In the genomic region with DNA sequence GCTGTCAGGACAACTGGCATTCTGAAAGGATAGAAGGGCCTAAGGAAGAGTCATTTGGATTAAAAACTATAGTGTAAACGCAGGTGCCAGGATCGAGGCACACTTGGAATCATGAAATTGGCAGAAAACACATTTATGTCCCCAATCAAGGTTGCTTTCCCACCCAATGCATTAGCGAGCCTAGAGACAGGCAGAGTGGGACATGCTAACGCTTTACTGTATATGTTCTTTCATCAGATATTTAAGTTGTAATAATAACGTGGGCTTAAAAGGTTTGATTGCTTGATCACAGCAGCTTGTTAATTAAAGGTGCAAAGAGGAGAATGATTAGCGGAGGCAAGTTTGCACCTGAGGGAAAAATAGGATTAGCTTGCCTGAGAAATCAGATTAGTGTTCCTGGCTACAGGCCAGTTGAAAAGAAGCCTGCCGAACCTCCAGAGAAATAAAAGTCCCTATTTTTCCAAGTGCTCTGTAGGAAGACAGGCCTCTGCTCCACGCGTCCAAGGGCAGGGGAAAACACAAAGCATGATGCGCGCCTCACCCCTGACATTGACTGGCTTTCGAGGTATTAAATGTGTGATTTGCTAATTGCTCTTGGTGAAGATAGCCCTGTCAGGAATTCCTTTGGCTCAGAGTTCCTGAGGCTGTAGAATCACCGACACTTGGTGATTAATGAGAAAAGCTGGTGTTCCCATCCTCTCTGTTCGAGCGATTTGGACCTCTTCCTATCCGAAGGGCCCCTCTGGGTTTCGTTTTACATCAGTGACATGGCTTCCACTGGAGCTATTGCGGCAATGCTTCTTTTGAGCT, we compare ENCODE assay signal across 15 mouse cellular contexts.
DNase-seq lines count a peak whose midpoint lies in the region; ATAC-seq and TF ChIP-seq lines count a peak whose summit lies in the region.
"Had no signal": no experiment of that assay in that cellular context is flagged by ENCODE, and none has a peak within 500 bp of the region (broad histone marks: within the 10 kb centered on the region; RNA-seq: fewer than 3 reads in every experiment).

No protein-coding gene starts in this region.

- H3K36me3 ChIP-seq in forebrain, embryonic 11.5 days (ENCODE audit: control insufficient read depth, insufficient read depth, low read length), result no peaks in the 10 kb centered on the region
- H3K36me3 ChIP-seq in forebrain, embryonic 10.5 days (replicated peaks), result no peaks in the 10 kb centered on the region
- H3K36me3 ChIP-seq in forebrain, embryonic 15.5 days, result no peaks in the 10 kb centered on the region
- no peaks in the 10 kb centered on the region for H3K36me3 ChIP-seq in midbrain, embryonic 14.5 days (ENCODE audit: control insufficient read depth, insufficient read depth, low read length)
- no peaks in the 10 kb centered on the region for H3K36me3 ChIP-seq in liver, embryonic 12.5 days
- H3K36me3 ChIP-seq: embryonic facial prominence, embryonic 12.5 days; intestine, embryonic 15.5 days; limb, embryonic 13.5 days; neural tube, embryonic 12.5 days had no signal

- no peak overlapping the region for H3K9ac ChIP-seq in forebrain, embryonic 11.5 days (ENCODE audit: low read length)
- H3K9ac ChIP-seq in forebrain, embryonic 15.5 days (replicated peaks), result no peak overlapping the region
- no peak overlapping the region; the same call in 1 of the 2 replicates for H3K9ac ChIP-seq in midbrain, embryonic 14.5 days (replicated peaks; ENCODE audit: low read length)
- no peak overlapping the region for H3K9ac ChIP-seq in liver, embryonic 12.5 days
- H3K9ac ChIP-seq: embryonic facial prominence, embryonic 12.5 days; intestine, embryonic 15.5 days; limb, embryonic 13.5 days; neural tube, embryonic 12.5 days had no signal

- no peak overlapping the region for H3K4me3 ChIP-seq in forebrain, embryonic 11.5 days (ENCODE audit: low read depth, low read length)
- no peak overlapping the region for H3K4me3 ChIP-seq in forebrain, embryonic 10.5 days
- H3K4me3 ChIP-seq in forebrain, embryonic 15.5 days, result peak overlapping the region; percentile 9
- H3K4me3 ChIP-seq in midbrain, embryonic 14.5 days (replicated peaks; ENCODE audit: low read depth, low read length), result no peak overlapping the region
- H3K4me3 ChIP-seq in liver, embryonic 12.5 days, result no peak overlapping the region
- H3K4me3 ChIP-seq: embryonic facial prominence, embryonic 12.5 days; intestine, embryonic 15.5 days; limb, embryonic 13.5 days; neural tube, embryonic 12.5 days had no signal

- in situ Hi-C loops in Patski (cut with MboI; ENCODE audit: low pct_unique_long_range_greater_than_20kb), result no loop called here

- peak; percentile 51 for DNase-seq in forebrain, embryonic 11.5 days (ENCODE audit: low spot score)
- DNase-seq in forebrain, embryonic 10.5 days (ENCODE audit: extremely low spot score, low spot score), result no peak
- DNase-seq in Patski (ENCODE audit: low read depth, low spot score), result no peak
- peak; percentile 76 for DNase-seq in midbrain, embryonic 14.5 days
- DNase-seq in left cerebral cortex, adult 9 months (ENCODE audit: low spot score in 2 of 2), result no peak
- no peak for DNase-seq in kidney, adult 9 months
- DNase-seq: gastrocnemius, postnatal 14 days; spleen, adult 18-20 months had no signal

- H3K27me3 ChIP-seq in forebrain, embryonic 11.5 days (ENCODE audit: control insufficient read depth, insufficient read depth, low read length), result no peaks in the 10 kb centered on the region
- H3K27me3 ChIP-seq in forebrain, embryonic 10.5 days (ENCODE audit: poor library complexity, severe bottlenecking), result no peaks in the 10 kb centered on the region
- H3K27me3 ChIP-seq in Patski, result no peaks in the 10 kb centered on the region
- H3K27me3 ChIP-seq in forebrain, embryonic 15.5 days, result no peaks in the 10 kb centered on the region
- no peaks in the 10 kb centered on the region for H3K27me3 ChIP-seq in midbrain, embryonic 14.5 days (ENCODE audit: control insufficient read depth, insufficient read depth, low read length)
- no peaks in the 10 kb centered on the region for H3K27me3 ChIP-seq in liver, embryonic 12.5 days (replicated peaks)
- H3K27me3 ChIP-seq: embryonic facial prominence, embryonic 12.5 days; intestine, embryonic 15.5 days; limb, embryonic 13.5 days; neural tube, embryonic 12.5 days had no signal

- H3K4me1 ChIP-seq in forebrain, embryonic 11.5 days (replicated peaks; ENCODE audit: control insufficient read depth, insufficient read depth, low read length), result no peaks in the 10 kb centered on the region; the same call in 1 of the 2 replicates
- peaks cover 11% of the 10 kb centered on the region for H3K4me1 ChIP-seq in forebrain, embryonic 10.5 days
- peaks cover 11% of the 10 kb centered on the region for H3K4me1 ChIP-seq in forebrain, embryonic 15.5 days
- peaks cover 13% of the 10 kb centered on the region for H3K4me1 ChIP-seq in midbrain, embryonic 14.5 days (ENCODE audit: control insufficient read depth, insufficient read depth, low read length)
- H3K4me1 ChIP-seq in liver, embryonic 12.5 days, result no peaks in the 10 kb centered on the region
- H3K4me1 ChIP-seq: embryonic facial prominence, embryonic 12.5 days; intestine, embryonic 15.5 days; limb, embryonic 13.5 days; neural tube, embryonic 12.5 days had no signal

- no peaks in the 10 kb centered on the region for H3K9me3 ChIP-seq in forebrain, embryonic 11.5 days (ENCODE audit: control insufficient read depth, low read length)
- H3K9me3 ChIP-seq in forebrain, embryonic 10.5 days, result no peaks in the 10 kb centered on the region
- no peaks in the 10 kb centered on the region for H3K9me3 ChIP-seq in forebrain, embryonic 15.5 days
- H3K9me3 ChIP-seq in midbrain, embryonic 14.5 days (ENCODE audit: control insufficient read depth, low read length), result no peaks in the 10 kb centered on the region
- H3K9me3 ChIP-seq in liver, embryonic 12.5 days (replicated peaks), result no peaks in the 10 kb centered on the region
- H3K9me3 ChIP-seq: embryonic facial prominence, embryonic 12.5 days; intestine, embryonic 15.5 days; limb, embryonic 13.5 days; neural tube, embryonic 12.5 days had no signal

- TF ChIP-seq CTCF in Patski (IDR thresholded peaks at IDR 0.05), result no peak

- POLR2A ChIA-PET in Patski (lab: Charles Lee), result no interaction called here

- no peak overlapping the region for H3K27ac ChIP-seq in forebrain, embryonic 11.5 days (ENCODE audit: low read depth, low read length)
- H3K27ac ChIP-seq in forebrain, embryonic 10.5 days, result no peak overlapping the region
- peak overlapping the region; percentile 31 for H3K27ac ChIP-seq in forebrain, embryonic 15.5 days (replicated peaks)
- H3K27ac ChIP-seq in midbrain, embryonic 14.5 days (replicated peaks; ENCODE audit: low read depth, low read length), result peak overlapping the region; percentile 53; the same call in 1 of the 2 replicates
- H3K27ac ChIP-seq in liver, embryonic 12.5 days, result no peak overlapping the region
- H3K27ac ChIP-seq: embryonic facial prominence, embryonic 12.5 days; intestine, embryonic 15.5 days; limb, embryonic 13.5 days; macrophage; neural tube, embryonic 12.5 days had no signal

- H3K4me2 ChIP-seq in forebrain, embryonic 11.5 days (ENCODE audit: low read depth, low read length, severe bottlenecking), result peak overlapping the region; percentile 8; the same call in 1 of the 2 replicates
- peak overlapping the region; percentile 33 for H3K4me2 ChIP-seq in forebrain, embryonic 15.5 days (replicated peaks)
- peak overlapping the region; percentile 35 for H3K4me2 ChIP-seq in midbrain, embryonic 14.5 days (ENCODE audit: low read length)
- no peak overlapping the region for H3K4me2 ChIP-seq in liver, embryonic 12.5 days
- H3K4me2 ChIP-seq: embryonic facial prominence, embryonic 12.5 days; intestine, embryonic 15.5 days; limb, embryonic 13.5 days; neural tube, embryonic 12.5 days had no signal

- CTCF ChIA-PET in Patski (lab: Charles Lee), result interaction anchor here (1.2 kb wide), 1 partner anchor 11 kb away, joined by 3 read pairs; no protein-coding TSS in a partner anchor

- peak; percentile 71 for ATAC-seq in forebrain, embryonic 11.5 days (replicated peaks; ENCODE audit: low FRiP score)
- peak; percentile 51 for ATAC-seq in Patski
- peak; percentile 81 for ATAC-seq in forebrain, embryonic 15.5 days (replicated peaks)
- ATAC-seq in midbrain, embryonic 14.5 days (ENCODE audit: low FRiP score, low TSS enrichment), result peak; percentile 54; the same call in 1 of the 2 replicates
- no peak for ATAC-seq in liver, embryonic 12.5 days
- ATAC-seq: intestine, embryonic 15.5 days had no signal

- 43% methylated on average over 18 of the region's 18 CpGs for WGBS in forebrain, embryonic 11.5 days
- WGBS in forebrain, embryonic 10.5 days, result 56% methylated on average over 18 of the region's 18 CpGs
- 18% methylated on average over 18 of the region's 18 CpGs for WGBS in forebrain, embryonic 15.5 days
- 17% methylated on average over 18 of the region's 18 CpGs for WGBS in midbrain, embryonic 14.5 days
- WGBS in liver, embryonic 12.5 days (ENCODE audit: insufficient replicate concordance), result 48% methylated on average over 18 of the region's 18 CpGs

Comparison
In these comparisons a context has a peak if more than half of its experiments do, and no peak if none do; other contexts are left out.
1. DNase-seq: peak in forebrain, embryonic 11.5 days (single experiment) and midbrain, embryonic 14.5 days (single experiment); none in forebrain, embryonic 10.5 days (single experiment), Patski (single experiment), left cerebral cortex, adult 9 months (0 of 2) and kidney, adult 9 months (single experiment).
2. H3K27ac ChIP-seq: peak in forebrain, embryonic 15.5 days (single experiment) and midbrain, embryonic 14.5 days (single experiment); none in forebrain, embryonic 11.5 days (single experiment), forebrain, embryonic 10.5 days (single experiment) and liver, embryonic 12.5 days (single experiment).